Mouse (Mus musculus) ovary, postnatal 14 days (tissue): ENCODE data around the gene Btbd35f22.
"Not testable (repeated sequence)": the region's sequence is repeated elsewhere in the genome, so short reads cannot be mapped to it uniquely, and the experiment has no call there.

ENCODE experiments used
- DNase-seq: peaks from one replicate; pipeline ENCODE4 v3.0.0; 2022; ENCODE audit warnings: low spot score

Btbd35f22 gene

DNA sequence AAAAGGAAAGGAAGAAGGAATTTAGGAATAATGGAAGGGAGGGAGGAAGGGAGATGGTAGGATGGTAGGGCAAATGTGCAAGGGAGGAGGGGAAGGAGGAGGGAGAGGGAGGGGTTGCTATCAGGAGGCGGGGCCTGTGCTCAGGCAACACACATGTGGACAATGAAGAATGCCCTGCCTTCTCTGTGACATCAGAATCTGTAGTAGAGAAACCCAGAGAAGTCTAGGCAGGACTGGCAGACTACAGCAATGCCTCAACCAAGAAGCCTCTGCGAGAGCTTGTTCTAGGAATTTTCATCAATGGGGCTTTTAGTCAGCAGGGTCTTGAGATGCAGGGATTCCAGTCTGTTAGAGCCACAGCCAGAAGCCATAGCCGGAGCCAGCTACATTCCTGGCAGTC lies at the start of gene Btbd35f22:
Gene Btbd35f22, plus strand, starts transcription at position 301 of the 400 bp plus-strand sequence.
- DNase-seq = not testable (repeated sequence)
